Mouse (Mus musculus): ENCODE results near the gene Atp9a. TPM values are rescaled to one million over a fixed set of nuclear protein-coding genes. Genes with fewer than 3 reads are reported as not detected.

The Atp9a gene
- polyA plus RNA-seq (2015; fragmentation: Illumina TruSeq; extraction: RNeasy Lipid Tissue Mini Kit (QIAGEN cat#74804); ENCODE audit: insufficient read depth, low read depth, low replicate concordance): 9.9 TPM

GRCm38 (mm10) chr2:168742059-168742627, at the start of gene Atp9a:
Atp9a (minus strand) TSS chr2:168742409.

DNA sequence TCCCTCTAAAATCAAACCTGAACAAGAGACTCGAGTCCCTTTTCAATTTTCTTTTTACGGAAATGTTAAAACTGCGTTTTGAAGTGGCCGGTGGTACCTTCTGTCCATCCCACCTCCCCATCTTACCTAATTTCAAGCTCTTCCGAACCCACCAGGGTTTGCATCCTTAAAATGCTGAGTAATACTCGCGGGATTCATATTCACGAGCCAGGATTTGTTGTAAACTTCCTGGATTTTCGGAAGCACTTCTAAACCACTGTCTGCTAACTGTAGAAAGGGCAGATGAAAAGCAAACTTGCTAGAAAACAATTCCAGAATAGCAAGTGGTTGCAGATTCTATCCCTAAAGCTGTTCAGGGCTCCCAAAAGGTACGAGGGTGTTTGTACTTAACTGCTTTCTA, 25.4 kb upstream of the Atp9a start, which contains the start of gene Sall4:
Sall4 (minus strand) TSS at position 362 of the 400 bp plus-strand sequence.

DNA sequence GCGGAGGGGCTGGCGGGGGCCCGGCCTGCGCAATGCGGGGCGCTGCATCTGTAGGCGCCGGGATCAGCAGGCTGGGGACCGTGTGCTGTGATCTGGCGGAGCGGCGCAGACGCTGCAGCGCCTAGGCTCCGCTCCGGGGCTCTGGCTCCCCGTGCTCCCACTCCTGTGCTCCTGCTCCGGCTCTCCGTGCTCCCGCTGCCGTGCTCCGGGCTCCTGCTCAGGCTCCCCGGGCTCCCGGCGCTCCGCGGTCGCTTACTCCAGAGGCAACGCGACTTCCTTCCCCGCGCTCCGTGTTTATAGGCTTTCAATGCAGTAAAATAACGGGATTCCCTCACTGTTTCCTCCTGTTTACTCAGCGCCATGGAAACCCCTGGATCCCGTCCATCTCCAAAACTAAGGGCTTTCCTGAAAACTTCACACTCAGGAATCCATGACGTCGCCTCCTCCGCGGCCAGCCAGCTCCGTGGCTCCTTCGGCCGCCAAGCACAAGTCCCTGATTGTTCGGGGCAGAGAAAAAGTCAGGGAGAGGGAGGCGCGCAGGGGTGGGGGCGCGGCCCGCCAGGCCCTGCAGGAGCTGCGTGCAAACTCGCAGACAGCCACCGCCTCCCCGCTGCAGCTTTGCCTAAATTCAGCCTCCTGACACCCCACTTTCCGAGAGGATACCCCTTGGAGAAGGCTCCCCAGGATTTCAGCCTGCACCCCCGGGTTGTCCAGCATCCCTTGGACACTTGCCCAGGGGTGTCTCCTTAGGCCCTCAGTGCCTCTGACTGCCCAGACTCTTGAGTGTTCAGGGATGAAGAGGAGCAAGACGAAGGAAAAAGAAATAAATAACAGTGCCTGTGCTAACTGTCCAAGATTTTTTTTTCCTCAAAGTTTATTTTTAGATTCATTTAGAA, 140.5 kb downstream of the Atp9a start, which contains the start of gene Nfatc2:
Nfatc2 (minus strand) TSS at position 167 of the 896 bp plus-strand sequence.

Other genes starting within 250 kb of the Atp9a start
- 3.1 TPM for gene Nfatc2, start 140.8 kb downstream of the Atp9a start, polyA plus RNA-seq (2015; fragmentation: Illumina TruSeq; extraction: RNeasy Lipid Tissue Mini Kit (QIAGEN cat#74804); ENCODE audit: insufficient read depth, low read depth, low replicate concordance)
- gene Sall4, start 25.5 kb upstream of the Atp9a start, polyA plus RNA-seq (2015; fragmentation: Illumina TruSeq; extraction: RNeasy Lipid Tissue Mini Kit (QIAGEN cat#74804); ENCODE audit: insufficient read depth, low read depth, low replicate concordance): not detected
- gene Zfp64, start 213.2 kb upstream of the Atp9a start, polyA plus RNA-seq (2015; fragmentation: Illumina TruSeq; extraction: RNeasy Lipid Tissue Mini Kit (QIAGEN cat#74804); ENCODE audit: insufficient read depth, low read depth, low replicate concordance): 5.9 TPM

Measured in pancreas, adult 10 weeks (tissue).